Mouse (Mus musculus): ENCODE data around the gene Rpl41.

- TF ChIP-seq CTCF (IDR thresholded peaks at IDR 0.05; ENCODE audit: borderline replicate concordance, control insufficient read depth, extremely low read depth, insufficient read depth, low read length, poor library complexity) (no peak; the same call in 1 of the 2 replicates), POLR2A (IDR thresholded peaks at IDR 0.05; ENCODE audit: control insufficient read depth, extremely low read depth, insufficient read depth, low read length, poor library complexity) (peak; percentile 48; the same call in 1 of the 2 replicates)
Observed at GRCm38 (mm10) chr10:128525671-128526308, 23.3 kb downstream of the Rpl41 start, which contains the start of gene Esyt1.

Measured in thymus, adult 2 months (tissue).